In genomic region chr5:125174726-125175672, GRCm38 (mm10) we compare ENCODE assay signal across 9 mouse cellular contexts. TPM values are rescaled to one million over a fixed set of nuclear protein-coding genes. Genes with fewer than 3 reads are reported as not detected.
DNase-seq lines count a peak whose midpoint lies in the region; ATAC-seq and TF ChIP-seq lines count a peak whose summit lies in the region.
"Had no signal": no experiment of that assay in that cellular context is flagged by ENCODE, and none has a peak within 500 bp of the region (broad histone marks: within the 10 kb centered on the region; RNA-seq: fewer than 3 reads in every experiment).

No protein-coding gene starts in this region.

- H3K9me3 ChIP-seq in forebrain, postnatal 0 days (ENCODE audit: low read length): no peaks in the 10 kb centered on the region
- H3K9me3 ChIP-seq in lung, postnatal 0 days (ENCODE audit: low read length): no peaks in the 10 kb centered on the region
- H3K9me3 ChIP-seq: liver, embryonic 15.5 days had no signal

- DNase-seq in gastrocnemius, adult 18-20 months (ENCODE audit: low spot score): peak; percentile 50
- DNase-seq in gastrocnemius, postnatal 10 days: no peak
- peak; percentile 92 for DNase-seq in adrenal gland, adult 8-10 months
- peak; percentile 55 for DNase-seq in forebrain, postnatal 0 days
- peak; percentile 92 for DNase-seq in kidney, adult 2 months
- DNase-seq in lung, postnatal 0 days (ENCODE audit: low spot score): peak; percentile 89
- peak; percentile 88 for DNase-seq in testis, postnatal 10 days (ENCODE audit: low spot score)

- H3K4me3 ChIP-seq in forebrain, postnatal 0 days (ENCODE audit: low read depth, low read length): no peak overlapping the region
- no peak overlapping the region for H3K4me3 ChIP-seq in kidney, adult 2 months (ENCODE audit: insufficient read depth, low read depth, low read length)
- H3K4me3 ChIP-seq in lung, postnatal 0 days (ENCODE audit: low read depth, low read length): no peak overlapping the region
- H3K4me3 ChIP-seq: liver, embryonic 15.5 days had no signal

- ATAC-seq in forebrain, postnatal 0 days: no peak
- peak; percentile 32 for ATAC-seq in lung, postnatal 0 days
- no peak for ATAC-seq in erythroblast, adult 5-6 weeks (replicated peaks; ENCODE audit: low FRiP score, poor library complexity, severe bottlenecking)

- H3K27ac ChIP-seq in forebrain, postnatal 0 days (ENCODE audit: low read depth, low read length): peak overlapping the region; percentile 50; the same call in 1 of the 2 replicates
- H3K27ac ChIP-seq in kidney, adult 2 months (ENCODE audit: insufficient read depth, low read depth, low read length): peak overlapping the region; percentile 75
- H3K27ac ChIP-seq in lung, postnatal 0 days (ENCODE audit: low read length): peak overlapping the region; percentile 84
- H3K27ac ChIP-seq: liver, embryonic 15.5 days had no signal

- no peak for TF ChIP-seq CTCF in forebrain, postnatal 0 days (IDR thresholded peaks at IDR 0.05; ENCODE audit: low read depth)
- TF ChIP-seq CTCF in kidney, adult 2 months (conservative IDR thresholded peaks at IDR 0.05; ENCODE audit: insufficient read depth, insufficient read length, low read depth, low read length): no peak
- TF ChIP-seq CTCF in lung, postnatal 0 days (IDR thresholded peaks at IDR 0.05): no peak

- no peak overlapping the region for H3K9ac ChIP-seq in forebrain, postnatal 0 days
- no peak overlapping the region for H3K9ac ChIP-seq in lung, postnatal 0 days (replicated peaks; ENCODE audit: low read depth)
- H3K9ac ChIP-seq: liver, embryonic 15.5 days had no signal

- 23% methylated on average over 13 of the region's 13 CpGs for WGBS in forebrain, postnatal 0 days
- WGBS in kidney, adult 2 months: 23% methylated on average over 13 of the region's 13 CpGs
- 29% methylated on average over 13 of the region's 13 CpGs for WGBS in lung, postnatal 0 days

- peak; percentile 91 for TF ChIP-seq EP300 in lung, postnatal 0 days (IDR thresholded peaks at IDR 0.05)

- H3K27me3 ChIP-seq in forebrain, postnatal 0 days (ENCODE audit: insufficient read depth, low read length): no peaks in the 10 kb centered on the region
- no peaks in the 10 kb centered on the region for H3K27me3 ChIP-seq in kidney, adult 2 months (replicated peaks; ENCODE audit: control insufficient read depth, insufficient read depth, low read length)
- H3K27me3 ChIP-seq in lung, postnatal 0 days (replicated peaks; ENCODE audit: insufficient read depth, low read length): no peaks in the 10 kb centered on the region

- no peak for TF ChIP-seq POLR2A in kidney, adult 2 months (IDR thresholded peaks at IDR 0.05; ENCODE audit: low read depth, low read length)

- H3K36me3 ChIP-seq in forebrain, postnatal 0 days (ENCODE audit: insufficient read depth): no peaks in the 10 kb centered on the region
- H3K36me3 ChIP-seq in kidney, adult 2 months (ENCODE audit: control insufficient read depth, insufficient read depth, low read length): no peaks in the 10 kb centered on the region
- no peaks in the 10 kb centered on the region for H3K36me3 ChIP-seq in lung, postnatal 0 days (ENCODE audit: insufficient read depth, low read length)
- H3K36me3 ChIP-seq: liver, embryonic 15.5 days had no signal

- H3K4me1 ChIP-seq in forebrain, postnatal 0 days (ENCODE audit: insufficient read depth): peaks cover 50% of the 10 kb centered on the region
- peaks cover 50% of the 10 kb centered on the region for H3K4me1 ChIP-seq in kidney, adult 2 months (ENCODE audit: control insufficient read depth, insufficient read depth, low read length)
- peaks cover 45% of the 10 kb centered on the region for H3K4me1 ChIP-seq in lung, postnatal 0 days (ENCODE audit: insufficient read depth, low read depth, low read length)

- peak overlapping the region; percentile 88 for H3K4me2 ChIP-seq in forebrain, postnatal 0 days (ENCODE audit: low read depth)
- H3K4me2 ChIP-seq in lung, postnatal 0 days (replicated peaks; ENCODE audit: low read depth, low read length): peak overlapping the region; percentile 38
- H3K4me2 ChIP-seq: liver, embryonic 15.5 days had no signal

RNA-seq across cellular contexts. Expression of gene Ncor2, which starts 4.0 kb away (rescaled TPM):
- 100 to 1,000 TPM; 118 to 134 TPM for total RNA-seq in gastrocnemius, adult 18-20 months (2021)
- total RNA-seq in gastrocnemius, postnatal 10 days (2021): 100 to 1,000 TPM; 116 to 123 TPM
- total RNA-seq in adrenal gland, adult 8-10 months (2022): 100 to 1,000 TPM; 188 to 380 (median 257) TPM
- total RNA-seq in forebrain, postnatal 0 days (2014; rRNA removed): 12.7 and 13.4 TPM in 2 replicates
- polyA plus RNA-seq in forebrain, postnatal 0 days (2015; fragmentation: Nextera tagmentation; extraction: Ambion mirVana): 11.6 and 16.8 TPM in 2 replicates
- polyA plus RNA-seq in kidney, adult 2 months (2012; rRNA removed): 32.0 and 38.8 TPM in 2 replicates
- 20.2 and 23.9 TPM in 2 replicates for polyA plus RNA-seq in lung, postnatal 0 days (2015; fragmentation: Nextera tagmentation; extraction: Ambion mirVana)
- 15.8 and 18.2 TPM in 2 replicates for total RNA-seq in erythroblast, adult 5-6 weeks (2015; ENCODE audit: low replicate concordance)
- total RNA-seq in erythroblast, adult 5-6 weeks (2017; ENCODE audit: low replicate concordance): 6.0 and 8.0 TPM in 2 replicates
